Mouse (Mus musculus) retina, postnatal 7 days (tissue): ENCODE data around the gene Wsb2.
A peak's percentile ranks its signal among the peaks of the same experiment; 100 is the strongest.
"Not testable (repeated sequence)": the region's sequence is repeated elsewhere in the genome, so short reads cannot be mapped to it uniquely, and the experiment has no call there.

Experiments
- DNase-seq: peaks from one replicate; pipeline ENCODE4 v3.0.0-alpha.2; 2012; ENCODE audit warnings: low read depth, low spot score

The Wsb2 gene

DNA sequence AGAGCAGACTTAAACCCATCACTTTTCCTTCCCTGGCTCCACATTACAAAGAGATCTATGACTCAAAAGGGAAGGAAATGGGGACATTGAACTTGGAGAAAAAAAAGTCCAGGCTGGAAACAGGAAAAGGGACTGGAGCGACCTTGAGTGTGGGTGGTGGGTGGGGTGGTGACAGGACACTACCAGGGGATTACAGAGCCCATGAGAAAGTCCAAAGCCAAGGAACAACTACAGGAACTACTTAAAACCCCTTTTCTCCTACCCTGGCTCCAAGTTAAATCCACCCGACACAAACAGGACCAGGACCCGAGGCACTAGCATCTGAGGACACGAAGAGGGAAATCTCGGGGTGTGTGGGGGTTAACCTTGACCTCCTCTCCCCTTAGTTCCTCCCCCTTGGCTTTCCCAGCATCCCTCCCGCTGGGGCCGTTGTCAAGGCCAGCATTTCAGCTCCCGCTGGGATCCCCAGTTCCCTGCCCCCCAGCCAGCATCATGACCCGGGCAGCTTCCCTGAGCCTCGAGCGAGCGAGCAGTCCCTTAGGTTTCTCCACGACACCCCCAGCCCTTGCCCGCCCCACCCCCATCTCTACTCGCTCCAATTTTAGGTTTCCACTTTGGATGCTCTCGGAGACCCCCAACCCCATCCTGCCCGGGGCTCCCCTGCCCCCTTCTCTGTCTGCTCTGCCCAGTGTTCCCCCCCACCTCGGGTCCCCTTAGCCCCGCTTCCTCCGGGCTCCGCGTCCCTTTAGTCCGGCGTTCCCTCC, 557 bp upstream of the Wsb2 start:
- DNase-seq: peak; percentile 34

DNA sequence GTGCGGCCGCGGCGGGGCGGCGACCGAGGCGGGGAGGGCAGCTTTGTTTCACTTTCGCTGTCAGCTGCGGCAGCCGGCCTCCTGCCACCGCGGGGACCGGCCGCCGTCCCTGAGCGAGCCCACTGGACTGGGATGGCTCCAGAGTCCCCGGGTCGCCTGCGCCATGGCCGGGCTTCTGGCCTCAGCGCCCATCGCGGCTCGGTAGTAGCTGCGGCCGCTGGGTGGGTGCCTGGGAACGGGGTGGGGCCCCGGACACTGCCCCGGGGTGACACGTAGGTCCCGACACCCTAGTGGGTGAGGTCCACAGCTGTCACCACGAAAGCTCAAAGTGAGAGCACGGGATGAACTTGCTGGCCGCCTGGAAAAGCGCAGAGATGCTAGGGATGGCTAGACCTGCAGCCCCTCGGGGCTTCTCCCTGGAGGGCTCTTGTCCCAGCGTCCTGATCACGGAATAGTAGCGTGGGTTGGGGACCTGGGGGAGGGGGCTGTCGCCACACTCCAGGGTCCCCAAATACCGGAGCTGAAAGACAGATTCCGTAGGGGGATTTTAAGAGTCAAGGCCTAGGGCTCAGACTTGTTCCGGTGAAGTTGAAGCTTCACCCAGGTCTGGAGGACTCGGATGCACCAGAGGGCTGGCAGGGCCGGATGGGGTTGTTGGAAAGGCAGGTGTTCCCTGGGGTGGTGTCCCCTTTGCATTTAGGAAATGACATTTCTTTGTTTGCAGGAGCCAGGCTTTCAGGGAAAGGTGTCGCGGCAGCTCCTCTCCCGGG, 559 bp downstream of the Wsb2 start:
- DNase-seq: no peak

DNA sequence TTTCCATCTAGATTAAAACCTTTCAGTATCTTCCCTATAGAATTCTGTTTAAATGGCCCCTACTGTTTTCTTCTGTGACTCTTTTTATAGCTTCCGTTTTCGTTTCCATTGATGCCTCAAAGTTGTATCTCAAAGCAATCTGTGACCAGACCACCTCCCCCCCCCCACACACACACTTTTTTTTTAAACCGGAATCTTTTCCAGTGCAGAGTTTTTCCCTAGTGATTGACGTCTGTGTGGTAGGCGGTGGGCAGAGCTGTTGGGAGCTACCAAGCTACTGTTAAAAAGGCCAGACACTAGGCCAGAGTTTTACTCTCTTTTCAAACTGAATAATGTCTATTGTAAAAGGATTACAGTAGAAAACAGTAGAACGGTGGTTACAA, 1.1 kb downstream of the Wsb2 start:
- DNase-seq: no peak

DNA sequence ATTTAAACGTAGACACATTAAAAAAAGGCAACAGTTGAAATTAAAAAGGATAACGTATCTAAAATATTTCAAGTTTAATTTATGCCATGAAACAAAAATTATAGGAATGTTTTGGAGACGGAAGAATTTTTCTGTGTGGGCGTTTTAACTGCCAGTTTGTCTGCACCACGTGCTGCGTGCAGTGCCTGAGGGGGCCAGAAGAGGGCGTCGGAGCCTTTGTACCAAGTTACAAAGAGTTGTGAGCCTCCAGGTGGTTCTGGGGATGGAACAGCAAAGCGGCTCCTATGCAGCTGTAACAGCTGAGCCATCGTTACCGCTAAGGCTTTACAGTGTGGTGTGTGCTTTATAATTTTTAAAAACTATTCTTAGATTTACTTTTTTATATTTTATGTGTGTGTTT, 1.6 kb downstream of the Wsb2 start:
- peak; percentile 31 for DNase-seq

DNA sequence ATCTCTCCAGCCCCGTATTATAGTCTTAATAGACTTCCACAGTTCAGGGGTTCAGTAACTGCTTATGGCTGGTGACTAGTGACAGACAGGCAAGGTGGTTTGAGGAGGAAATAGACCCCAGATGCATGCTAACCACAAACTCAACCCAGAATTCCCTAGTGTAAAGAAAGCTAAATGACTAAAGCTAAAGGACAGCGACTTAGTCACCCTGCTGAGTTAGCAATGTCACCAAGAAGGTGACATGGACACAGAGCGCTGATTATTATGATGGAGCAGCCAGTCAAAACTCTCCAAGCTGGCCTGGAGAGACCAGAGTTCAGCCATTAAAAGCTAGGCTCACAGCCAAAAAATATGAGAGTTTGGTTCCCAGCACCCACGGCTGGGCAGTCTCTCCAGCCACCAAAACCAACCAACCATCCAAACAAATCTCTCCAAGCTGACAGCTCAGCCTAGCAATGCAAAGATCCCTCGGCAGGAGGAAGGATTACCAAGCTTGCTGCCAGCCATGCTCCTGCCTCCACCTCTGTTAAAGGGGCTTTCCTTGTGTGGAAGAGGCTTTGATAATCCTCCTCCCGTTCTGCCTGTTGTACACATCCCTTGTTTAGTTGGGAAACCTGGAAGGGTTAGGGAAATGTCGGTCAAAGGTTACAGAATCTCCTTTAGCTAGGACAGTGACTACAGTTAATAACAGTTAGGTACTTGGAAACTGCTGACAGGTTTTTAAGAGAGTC, 2.6 kb downstream of the Wsb2 start:
- DNase-seq: no peak

DNA sequence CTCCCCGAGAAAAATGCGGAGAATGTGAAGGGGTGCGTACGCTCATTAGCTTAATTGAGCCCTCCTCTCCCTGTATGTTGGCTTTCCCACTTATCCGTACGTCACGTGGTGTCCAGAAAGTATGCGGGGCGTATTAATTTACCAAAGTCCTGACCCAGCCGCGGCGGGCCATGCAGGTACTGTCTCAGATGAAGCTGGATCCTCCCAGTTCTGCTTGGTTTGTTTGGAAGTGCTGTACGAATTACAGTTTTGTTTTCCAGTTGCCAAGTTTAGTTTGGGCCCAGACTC, 3.1 kb downstream of the Wsb2 start:
- no peak for DNase-seq

DNA sequence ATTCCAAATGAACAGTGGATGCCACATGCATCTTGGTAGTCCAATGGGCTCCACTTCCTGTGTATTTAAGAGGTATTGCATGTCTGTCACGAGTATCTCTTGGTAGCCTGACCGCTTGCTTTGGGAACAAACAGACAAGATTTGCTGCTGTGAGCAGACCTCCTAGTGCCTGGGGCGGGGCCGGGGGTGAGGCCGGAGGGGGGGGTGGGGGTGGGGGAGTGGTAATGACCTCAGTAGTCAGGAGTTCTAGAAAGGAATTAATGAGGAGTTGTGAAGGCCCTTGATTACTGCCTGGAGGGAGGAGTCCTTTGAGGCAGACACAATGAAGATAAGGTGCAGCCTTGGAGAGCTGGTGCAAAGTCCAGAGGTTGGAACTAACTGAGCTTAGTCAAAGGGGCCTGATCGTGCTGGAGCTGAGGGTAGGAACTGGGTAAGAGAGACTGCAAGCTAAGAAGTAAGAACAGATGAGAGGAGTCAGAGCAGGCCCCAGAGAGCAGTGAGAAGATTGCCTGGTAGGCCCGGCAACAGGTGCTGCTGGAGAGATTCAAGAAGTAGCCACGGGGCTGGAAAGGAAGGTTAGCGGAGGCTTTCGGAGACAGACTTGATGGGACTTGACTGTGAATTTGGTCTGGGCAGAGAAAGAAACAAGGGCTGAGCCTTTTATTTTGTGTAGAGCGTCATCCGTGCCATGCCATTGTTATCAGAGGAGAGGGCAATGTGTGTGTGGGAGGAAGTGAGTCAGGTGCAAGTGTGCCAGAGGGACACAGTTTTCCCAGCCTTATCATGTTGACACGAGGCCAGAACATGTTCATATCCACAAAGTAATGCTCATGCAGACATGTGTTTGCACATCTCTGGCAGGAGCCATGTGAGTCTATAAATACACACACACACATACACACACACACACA, 3.8 kb downstream of the Wsb2 start:
- no peak for DNase-seq

DNA sequence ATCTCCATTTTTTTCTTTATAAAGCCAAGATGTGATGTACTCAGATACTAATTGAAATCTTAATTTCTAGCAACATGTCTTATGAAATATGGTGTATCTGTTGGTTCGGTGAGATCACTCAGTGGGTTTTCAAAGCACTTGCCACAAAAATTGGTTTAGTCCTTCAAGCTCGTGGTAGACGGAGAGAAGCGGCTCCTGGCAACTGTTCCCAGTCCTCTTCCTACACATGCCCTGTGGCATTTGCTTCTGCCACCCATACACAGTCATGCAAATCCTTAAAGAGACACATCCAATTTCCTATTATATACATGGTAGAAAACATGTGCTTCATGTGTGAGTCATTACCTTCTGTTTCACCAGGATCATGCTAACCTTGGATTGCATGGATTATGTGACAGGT, 4.5 kb downstream of the Wsb2 start:
- DNase-seq: no peak

DNA sequence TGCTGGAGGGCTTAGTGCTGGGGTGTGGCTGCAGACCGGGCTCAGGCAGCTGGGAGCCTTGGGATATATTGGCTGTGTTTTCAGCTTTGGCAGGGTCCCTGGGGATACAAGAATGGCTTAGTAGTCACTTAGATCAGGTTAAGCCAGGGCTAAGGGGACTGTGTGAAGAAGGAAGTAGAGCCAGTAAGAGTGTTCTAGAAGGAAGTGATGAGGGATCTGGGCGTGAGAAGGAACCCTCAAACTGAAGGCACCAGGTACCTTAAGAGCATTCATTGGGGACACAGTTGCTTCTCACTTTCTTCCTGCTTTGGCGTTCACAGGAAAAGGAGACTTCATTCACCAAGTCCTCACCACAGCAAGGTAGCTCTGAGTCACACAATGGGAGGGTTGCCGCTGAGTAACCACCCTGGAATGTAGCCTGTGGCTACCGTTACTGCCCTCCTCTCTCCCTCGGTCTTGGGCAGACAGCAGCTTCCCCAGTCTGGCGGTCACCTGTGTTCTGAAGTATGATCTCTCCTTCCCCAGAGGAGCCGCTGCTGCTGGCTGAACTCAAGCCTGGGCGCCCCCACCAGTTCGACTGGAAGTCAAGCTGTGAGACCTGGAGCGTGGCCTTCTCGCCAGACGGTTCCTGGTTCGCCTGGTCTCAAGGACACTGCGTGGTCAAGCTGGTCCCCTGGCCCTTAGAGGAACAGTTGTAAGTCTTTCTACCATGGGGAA, 6.1 kb downstream of the Wsb2 start:
- no peak for DNase-seq

DNA sequence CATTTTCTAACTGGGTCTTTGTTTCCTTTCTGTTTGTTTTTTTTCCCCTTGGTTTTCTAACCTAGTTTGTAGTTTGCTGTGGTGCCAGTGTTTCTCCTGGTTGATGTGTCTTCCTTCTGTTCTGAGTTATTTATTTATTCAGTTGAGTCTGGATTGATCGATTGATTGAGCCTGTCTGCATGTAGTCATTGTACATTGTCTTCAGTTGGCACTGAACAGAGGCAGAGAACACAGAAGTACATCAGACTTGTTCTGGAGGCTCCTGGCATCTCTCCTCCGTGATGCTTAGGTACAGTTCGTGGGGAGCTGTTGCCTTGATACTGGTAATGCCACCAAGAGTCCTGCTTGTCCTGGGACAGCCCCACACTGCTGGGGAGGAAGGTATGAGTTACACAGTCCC, 7.7 kb downstream of the Wsb2 start:
- no peak for DNase-seq

DNA sequence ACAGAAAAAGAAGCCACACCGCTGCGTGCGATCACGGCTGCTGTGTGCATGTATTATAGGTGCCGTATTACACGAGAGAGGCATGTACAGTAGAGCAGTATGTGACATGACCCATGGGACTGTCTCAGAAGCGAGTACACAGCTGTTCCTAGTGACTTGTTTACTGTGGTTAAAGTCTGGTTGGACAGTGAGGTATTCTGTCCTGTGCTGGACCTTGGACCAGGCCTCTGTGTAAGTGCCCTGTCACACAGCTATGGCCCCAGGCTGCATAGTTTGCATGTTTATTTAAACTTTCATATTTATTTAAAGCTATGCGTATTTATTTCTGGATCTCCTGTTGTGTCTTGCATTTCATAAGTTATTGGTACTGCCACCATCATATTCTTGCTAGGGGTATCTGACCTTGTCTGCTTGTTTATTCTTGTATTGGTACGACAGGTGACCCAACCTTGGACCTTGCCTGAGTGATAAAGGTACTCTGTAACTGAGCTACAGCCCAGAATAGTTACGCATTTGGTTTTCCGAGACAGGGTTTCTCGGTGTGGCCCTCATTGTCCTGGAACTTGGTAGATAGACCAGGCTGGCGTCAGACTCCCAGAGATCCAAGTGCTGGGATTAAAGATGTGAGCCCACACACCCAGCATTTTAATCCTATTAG, 8.9 kb downstream of the Wsb2 start:
- no peak for DNase-seq

DNA sequence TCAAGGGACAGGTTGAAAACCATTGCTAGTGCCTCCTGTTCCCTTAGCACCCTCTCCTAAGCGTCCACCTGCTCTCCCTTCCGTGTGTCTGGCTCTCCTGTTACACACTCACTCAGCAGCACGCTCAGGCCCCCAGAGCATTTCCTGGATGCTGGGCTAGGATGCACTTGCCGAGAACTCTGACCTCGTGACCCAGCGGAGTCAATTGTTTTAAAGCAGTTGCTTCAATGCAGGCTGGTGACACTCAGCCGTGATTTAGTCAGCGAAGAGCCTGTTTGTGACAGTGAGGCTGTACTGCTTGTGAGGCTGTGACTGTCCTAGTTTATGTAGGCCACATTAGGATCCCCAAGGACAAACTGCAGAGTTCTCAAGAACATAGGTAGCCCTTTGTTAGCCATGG, 10.1 kb downstream of the Wsb2 start:
- no peak for DNase-seq

DNA sequence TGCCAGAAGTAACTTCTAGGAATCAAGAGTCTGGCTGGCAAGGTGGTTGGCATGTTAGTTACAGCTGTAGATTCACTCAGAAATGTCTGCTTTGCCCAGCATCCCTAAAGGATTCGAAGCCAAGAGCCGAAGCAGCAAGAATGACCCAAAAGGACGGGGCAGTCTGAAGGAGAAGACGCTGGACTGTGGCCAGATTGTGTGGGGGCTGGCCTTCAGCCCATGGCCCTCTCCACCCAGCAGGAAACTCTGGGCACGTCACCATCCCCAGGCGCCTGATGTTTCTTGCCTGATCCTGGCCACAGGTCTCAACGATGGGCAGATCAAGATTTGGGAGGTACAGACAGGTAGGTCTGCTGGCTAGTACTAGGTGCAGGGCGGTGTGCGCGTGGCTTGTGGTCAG, 13.5 kb downstream of the Wsb2 start:
- DNase-seq: no peak

DNA sequence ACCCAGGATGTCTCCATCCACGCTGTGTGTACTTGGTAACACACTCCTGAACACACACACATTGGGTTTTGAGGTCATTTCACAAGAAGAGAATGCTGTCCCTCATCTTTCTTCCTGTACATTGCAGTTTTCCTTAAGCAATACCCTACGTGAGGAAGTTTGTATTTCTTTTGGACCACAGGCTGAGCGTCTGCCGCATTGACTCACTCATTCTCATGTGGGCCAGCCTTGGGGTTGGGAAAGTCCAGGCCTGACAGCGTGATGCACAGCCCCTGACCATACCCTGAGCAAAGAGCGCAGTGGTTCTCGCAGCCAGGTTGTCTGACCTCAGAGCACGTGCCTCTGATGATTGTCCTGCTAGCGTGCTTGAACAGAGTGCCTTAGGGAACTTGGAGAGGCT, 16.3 kb downstream of the Wsb2 start:
- no peak for DNase-seq

DNA sequence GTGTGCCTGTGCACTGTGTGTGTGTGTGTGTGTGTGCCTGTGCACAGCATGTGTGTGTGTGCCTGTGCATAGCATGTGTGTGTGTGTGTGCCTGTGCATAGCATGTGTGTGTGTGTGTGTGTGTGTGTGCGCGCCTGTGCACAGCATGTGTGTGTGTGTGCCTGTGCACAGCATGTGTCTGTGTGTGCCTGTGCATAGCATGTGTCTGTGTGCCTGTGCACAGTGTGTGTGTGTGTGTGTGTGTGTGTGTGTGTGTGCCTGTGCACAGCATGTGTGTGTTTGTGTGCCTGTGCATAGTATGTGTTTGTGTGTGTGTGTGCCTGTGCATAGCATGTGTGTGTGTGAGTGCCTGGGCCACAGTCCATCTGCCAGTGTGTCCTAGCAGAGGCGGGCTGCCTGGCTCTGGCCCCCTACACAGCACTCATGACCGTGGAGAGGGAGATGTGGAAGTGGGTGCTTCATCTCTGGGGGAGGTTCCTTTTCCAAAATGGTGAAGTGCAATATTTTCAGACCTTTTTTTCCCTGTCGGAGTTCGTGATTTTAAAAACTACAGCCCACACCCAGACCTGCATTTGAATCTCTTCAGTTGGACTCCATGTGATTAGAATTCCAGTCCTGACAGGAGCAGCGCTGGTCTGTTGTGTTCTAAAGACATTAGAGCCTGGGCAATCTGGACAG, 17.4 kb downstream of the Wsb2 start:
- DNase-seq: no peak

DNA sequence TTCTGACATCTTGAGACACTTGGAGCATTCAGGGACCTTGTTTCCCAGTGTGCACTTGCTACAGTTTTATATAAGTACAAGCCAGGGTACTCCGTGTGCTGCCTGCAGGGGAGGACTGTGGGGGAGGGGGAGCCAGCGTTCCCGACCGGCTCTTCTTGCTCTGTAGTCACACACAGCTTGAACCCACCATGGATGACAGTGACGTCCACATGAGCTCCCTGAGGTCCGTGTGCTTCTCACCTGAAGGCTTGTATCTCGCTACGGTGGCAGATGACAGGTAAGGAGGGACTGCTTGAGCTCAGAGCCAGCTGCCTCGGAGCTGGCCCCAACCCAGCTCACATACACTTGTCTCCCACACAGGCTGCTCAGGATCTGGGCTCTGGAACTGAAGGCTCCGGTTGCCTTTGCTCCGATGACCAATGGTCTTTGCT, 19.2 kb downstream of the Wsb2 start:
- DNase-seq: no peak

DNA sequence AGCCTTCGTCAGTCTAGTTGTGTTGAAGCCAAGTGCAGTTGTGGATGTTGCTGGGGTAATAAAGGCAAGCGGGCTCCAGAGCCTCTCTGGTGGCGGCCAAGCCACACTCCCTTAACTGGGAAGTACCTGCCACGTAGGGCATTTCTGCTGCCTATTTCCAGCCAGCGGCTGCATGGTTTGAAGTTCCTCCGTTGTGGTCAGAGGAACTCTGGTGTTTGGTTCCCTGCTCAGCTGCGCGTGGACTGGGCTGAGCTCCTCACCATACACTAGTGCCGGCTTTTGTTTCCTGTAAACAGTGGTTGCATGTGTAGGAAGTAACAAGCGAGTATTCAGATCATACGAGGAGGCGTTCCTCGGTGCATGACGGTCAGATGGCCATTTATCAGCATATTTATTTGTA, 20.6 kb downstream of the Wsb2 start:
- not testable (repeated sequence) for DNase-seq

DNA sequence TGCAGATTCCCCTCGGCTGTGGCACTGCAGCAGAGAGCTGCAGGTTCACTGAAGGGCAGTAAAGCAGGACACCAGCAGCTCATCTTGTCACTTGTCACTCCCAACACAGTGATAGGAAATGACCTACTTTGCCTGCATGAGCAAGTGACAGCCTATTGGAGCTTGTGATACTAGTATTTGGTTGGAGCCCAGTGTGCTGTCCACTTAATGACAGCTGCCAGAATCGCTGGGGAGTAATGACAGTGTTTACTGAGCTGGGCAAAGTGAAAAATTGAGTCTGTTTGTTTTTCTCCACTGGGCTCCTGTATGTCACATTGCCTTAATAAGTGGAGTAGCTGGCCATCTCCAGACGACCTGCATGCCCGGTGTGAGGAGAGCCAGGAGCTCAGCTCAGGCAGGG, 23.1 kb downstream of the Wsb2 start:
- no peak for DNase-seq

DNA sequence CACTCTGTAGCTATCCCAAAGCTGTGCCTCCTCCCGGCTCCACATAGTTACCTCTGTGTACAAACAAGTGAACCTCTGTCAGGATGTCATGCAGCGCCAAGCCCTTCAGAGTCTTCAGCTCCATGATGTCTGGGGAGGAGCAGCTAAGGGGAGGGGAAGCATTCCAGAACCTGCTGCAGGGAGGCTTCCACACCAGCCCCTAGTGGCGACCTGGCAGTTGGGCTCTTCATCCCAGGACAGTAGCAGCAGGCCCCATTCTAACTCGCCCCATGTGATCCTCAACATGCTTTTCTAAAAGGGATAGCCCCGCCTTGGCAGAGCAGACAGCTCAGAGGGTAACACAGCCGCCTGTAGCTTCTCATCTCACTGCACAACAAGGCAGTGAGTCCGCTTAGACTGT, 24.7 kb downstream of the Wsb2 start:
- no peak for DNase-seq

DNA sequence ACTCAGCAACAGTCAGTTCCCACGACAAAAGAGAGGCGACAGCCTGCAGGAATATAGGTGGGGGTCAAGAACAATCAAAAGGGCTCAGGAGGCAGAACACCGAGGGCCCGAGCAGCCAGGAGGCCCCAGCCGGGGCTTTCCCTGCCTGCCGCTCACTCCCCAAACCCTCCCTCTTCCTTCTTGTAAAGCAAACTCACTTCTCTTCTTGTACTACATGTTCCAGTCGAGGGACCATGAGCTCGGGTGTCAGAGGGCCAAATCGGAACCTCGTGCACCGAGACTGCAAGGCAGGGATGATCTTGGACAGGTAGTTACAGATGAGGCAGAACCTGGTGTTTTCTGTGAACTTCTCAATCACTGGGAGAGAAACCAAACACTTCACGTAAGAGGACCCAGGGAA, 26.1 kb downstream of the Wsb2 start:
- DNase-seq: no peak
